Mouse (Mus musculus): Measurements from ENCODE around the gene Usp18.

- TF ChIP-seq CTCF (IDR thresholded peaks at IDR 0.05; ENCODE audit: low read depth, low read length) = no peak
- no peak for TF ChIP-seq POLR2A (IDR thresholded peaks at IDR 0.05; ENCODE audit: borderline replicate concordance, low read depth, low read length)
Observed at GRCm38 (mm10) chr6:121271707-121272074, 26.0 kb downstream of the Usp18 start.

All from bone marrow macrophage, adult 2 months (primary cell).